Mouse (Mus musculus): Measurements from ENCODE around the gene Xylt1. TPM values are rescaled to one million over a fixed set of nuclear protein-coding genes. Genes with fewer than 3 reads are reported as not detected.

The Xylt1 gene
- total RNA-seq, 2 experiments from 2014 or later: 1.7 to 5.4 TPM

DNA sequence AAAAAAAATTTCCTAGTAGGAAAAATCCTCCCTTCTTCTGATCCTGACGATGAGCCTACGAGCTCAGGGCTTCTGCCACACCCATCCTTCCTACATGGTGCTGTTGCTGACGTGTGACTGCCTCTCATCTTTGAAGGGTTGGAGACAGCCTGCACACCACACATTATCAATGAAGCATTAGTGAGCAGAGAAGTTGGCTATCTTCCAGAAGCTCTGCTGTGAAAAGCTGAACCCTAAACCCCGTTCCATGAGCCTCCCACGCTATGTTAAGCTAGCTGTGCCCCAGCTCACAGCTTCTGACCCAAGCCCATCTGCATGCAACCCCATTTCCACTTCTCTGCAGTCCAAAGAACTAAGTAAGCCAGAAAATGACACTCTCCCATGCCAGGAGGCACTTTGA lies 204.4 kb downstream of the Xylt1 start:
- ATAC-seq (replicated peaks; ENCODE audit: low FRiP score, poor library complexity, severe bottlenecking): no peak

DNA sequence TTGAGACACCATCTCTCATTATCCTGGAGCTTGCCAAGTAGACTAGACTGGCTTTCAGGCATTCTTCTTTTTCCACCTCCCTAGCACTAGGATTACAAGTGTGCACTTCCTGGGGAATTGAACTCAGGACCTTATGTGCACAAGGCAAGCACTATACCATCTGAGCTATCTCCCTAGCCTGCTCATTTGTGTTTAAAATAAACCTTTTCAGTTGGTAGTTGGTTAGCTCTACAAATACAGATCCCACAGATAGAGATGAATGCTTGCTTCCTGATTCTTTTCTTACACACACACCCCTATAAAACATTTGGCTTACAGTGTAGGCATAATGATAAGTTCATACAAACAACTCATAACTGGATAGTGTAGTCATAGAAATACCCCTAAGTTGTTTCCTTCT lies 206.0 kb downstream of the Xylt1 start:
- ATAC-seq (replicated peaks; ENCODE audit: low FRiP score, poor library complexity, severe bottlenecking): no peak

DNA sequence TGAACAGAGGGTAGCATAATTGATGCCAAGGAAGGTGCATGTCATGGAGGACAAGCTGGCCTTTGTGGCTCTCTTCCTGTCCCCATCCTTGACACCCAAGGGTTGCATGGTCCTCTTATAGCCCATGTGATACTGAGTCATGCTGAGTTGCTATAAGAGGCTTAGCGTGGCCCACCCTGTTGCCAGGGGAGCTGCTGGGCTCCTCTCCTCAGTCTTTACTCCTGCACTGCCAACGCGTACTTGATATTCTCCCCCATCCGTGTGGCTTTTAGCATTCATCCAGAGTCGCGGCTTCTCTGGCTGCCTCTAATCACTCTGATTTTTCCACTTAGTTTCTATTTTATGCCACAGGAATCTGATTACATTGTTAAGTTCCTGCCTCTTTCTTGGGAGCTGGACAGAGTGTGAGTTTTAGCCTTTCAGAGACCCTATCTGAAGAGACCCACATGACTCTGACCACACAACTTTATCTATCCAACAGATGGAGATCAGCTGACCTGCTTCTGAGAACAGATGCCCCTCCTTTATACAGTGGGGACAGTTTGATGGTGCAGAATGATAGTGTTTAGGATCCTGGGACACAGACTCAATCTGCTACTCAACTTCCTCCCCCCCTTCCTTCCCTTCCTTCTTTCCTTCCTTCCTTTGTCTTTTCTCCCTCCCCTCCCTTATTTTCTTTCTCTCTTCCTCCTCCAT lies 206.6 kb downstream of the Xylt1 start:
- ATAC-seq (replicated peaks; ENCODE audit: low FRiP score, poor library complexity, severe bottlenecking): no peak

DNA sequence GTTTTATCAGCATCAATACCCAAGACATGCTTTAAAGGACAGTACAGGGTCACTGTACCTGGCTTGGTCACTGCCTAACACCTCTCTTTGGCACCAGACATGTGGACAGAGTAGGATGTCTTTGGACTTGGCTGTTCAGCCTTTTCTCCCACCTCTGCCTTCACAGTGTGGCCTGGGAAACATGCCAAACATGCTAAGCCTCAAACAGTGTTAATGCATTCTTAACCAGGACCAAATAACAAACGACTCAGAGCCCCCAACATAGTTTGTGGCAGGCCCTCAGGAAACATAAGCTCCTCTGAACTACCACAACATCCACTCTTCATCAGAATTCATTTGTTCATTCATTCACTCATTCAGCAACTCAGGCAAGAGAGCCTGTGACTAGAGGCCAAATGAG lies 207.6 kb downstream of the Xylt1 start:
- ATAC-seq (replicated peaks; ENCODE audit: low FRiP score, poor library complexity, severe bottlenecking): no peak

DNA sequence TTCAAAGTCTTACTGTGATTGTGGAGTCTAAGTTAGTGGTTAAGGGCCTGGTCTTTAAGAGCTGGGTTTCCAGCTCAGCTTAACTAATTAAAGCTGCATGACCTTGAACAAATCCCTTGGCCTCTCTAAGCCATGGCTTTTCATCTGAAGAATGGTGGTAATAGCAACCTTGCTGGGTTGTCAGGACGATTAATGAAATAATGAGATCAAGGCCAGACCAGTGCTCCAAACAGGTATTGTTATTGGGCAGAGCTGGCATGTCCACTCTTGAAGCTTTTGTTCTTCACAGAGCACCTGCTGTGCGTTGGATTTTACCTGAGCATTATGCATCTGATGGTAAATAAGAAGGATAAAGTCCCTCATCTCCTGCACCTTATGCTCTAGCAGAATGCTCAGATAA lies 208.6 kb downstream of the Xylt1 start:
- ATAC-seq (replicated peaks; ENCODE audit: low FRiP score, poor library complexity, severe bottlenecking): no peak

DNA sequence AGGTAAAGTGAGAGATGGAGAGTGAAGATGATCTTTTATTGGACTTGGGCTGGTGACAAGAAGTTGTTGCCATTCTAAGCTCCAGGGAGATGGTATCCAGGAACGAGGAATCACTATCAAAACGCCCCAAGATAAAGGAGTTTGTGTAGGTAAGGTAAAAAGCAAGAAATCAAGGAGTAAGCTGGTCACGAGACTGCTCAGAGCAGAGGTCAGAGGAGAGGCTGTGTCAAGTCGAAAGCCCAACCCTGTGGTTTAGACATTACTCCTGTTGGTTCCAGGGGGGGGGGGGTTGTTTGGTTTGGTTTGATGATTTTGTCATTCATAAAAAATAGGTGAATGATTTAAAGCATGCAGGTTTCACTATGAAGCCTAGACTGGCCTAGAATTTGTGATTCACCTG lies 209.0 kb downstream of the Xylt1 start:
- ATAC-seq (replicated peaks; ENCODE audit: low FRiP score, poor library complexity, severe bottlenecking): no peak

DNA sequence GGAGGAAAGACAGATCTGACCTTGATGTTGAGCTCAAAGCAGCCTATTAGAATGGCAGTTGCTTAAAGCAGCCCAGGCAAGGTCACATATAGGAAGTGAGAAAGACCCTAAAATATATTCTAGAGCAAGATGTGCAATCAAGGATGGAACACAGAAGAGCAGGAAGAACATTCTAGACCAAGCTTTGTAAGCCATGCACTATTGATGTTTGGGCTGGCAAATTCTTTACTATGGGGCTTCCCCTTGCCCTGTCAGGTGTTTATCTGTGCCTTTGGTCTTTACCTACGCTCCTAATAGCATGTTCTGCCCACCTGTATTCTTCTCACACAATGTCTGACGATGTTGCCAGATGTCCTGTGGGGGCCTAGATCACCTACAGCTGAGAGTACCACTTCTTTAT lies 213.4 kb downstream of the Xylt1 start:
- ATAC-seq (replicated peaks; ENCODE audit: low FRiP score, poor library complexity, severe bottlenecking): no peak

DNA sequence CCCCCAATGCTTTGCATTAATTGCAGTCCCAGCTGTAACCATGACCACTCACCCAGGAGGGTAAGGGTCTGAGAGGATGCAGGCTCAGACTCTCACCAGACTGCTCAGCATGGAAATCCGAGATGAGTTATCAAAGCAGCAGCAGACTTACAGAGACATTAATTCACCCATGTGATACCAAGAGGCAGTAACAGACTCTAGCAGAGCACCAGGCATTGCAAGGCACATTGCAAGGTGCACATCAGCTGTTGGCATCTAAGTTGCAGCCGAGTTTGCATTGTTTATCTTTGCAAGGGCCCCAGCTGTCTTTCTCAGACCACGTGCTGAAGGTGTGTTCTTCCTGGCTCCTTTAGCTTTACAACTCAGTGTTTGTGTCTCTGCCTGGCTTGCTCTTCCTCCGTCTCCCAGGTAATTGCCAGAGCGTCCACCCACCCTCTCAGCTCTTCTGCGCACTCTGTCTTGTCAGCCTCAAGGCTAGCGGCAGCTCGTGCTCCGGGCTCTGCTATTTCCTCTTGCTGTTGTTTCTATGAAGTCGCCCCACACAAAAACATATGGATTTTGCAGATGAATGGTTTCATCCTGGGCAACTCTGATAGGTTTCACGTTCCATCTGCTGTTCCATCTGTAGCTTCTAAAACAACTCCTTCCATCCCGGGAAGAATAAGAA lies 214.4 kb downstream of the Xylt1 start:
- no peak for ATAC-seq (replicated peaks; ENCODE audit: low FRiP score, poor library complexity, severe bottlenecking)

DNA sequence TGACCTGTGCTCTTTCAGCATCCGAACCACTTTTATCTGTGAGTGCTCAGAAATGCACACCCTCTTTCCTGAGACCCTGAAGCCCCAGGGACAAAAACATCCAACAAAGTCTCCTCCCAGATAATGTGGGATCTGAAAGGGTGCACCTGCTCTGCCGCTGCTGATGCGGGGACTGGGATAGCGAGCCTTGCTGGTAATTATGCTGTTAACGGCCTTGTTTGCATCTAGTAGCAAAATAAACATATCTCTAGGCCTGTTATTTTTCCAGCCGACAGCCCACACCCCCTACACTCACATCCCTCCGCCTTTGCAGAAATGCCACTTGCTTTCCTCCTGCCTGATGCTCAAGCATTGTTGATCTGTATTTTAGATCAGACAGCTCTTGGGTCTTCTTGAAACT lies 219.7 kb downstream of the Xylt1 start:
- no peak for ATAC-seq (replicated peaks; ENCODE audit: low FRiP score, poor library complexity, severe bottlenecking)

DNA sequence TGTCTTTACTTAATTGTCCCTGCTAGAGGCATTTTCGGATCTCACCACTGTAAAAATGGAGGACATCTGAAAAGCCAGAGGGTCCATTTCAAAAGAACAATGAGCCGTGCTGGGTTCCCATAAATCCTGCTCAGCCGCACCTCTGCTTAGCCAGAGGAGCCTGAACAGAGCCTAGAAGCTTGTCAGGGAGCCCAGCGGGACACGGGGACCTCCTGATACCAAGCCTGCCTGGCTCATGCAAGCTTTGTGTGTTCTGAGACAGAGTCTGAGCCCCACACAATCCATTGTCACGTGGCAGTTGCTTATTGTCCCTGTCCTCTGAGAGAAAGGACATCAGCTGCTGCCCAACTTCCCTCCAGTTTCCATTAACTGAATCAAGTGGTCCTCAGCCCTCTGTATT lies 229.7 kb downstream of the Xylt1 start:
- ATAC-seq (replicated peaks; ENCODE audit: low FRiP score, poor library complexity, severe bottlenecking): no peak

DNA sequence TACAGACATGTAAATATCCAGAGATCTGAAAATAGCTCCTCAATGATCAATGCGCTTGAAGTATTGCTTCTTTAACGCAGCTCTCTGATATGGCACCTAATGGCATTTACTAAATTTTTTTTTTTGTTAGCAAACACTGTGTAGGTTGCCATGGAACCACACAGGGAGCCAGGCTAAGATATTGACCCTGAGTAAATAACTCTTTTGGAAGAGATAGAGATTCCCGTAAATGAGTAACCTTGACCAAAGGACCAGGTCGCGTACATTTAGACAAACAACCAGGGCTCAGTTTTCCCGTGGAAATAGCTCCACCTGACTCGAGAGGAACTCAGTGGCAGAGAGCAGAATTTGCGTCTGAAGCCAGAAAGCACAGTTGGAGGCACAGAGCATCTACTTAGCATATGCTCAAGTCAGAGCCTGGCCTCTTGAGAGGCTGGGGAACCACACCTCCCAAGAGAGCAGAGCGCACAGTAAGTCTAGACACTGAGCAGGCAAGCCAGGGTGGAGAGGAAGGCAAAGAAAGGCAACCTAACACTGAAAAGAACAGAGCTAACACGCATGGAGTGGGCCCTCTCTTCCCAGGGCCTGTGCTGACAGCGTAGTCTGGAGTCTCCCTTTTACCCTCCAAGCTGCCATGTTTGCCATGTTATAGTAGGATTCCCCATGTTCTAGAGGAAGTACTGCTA lies 232.2 kb downstream of the Xylt1 start:
- ATAC-seq (replicated peaks; ENCODE audit: low FRiP score, poor library complexity, severe bottlenecking): no peak

DNA sequence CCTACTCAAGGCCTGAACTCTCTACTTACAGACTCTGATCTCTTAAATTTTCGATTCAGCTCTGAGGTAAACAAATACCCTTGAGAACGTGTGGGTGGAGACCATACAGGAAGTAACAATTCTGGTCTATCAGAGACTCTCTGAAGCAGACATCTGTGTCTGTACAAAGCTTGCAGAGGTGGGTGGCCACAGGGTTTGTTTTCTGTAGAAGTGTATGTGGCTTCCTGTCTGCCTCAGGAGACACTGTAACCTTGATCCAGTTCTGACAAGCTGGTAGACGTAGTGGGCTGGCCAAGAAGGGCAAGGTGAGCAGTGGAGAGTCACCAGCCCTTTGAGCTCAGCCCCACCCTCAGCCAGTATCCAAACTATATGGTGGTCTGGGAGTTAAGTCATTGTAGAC lies 233.0 kb downstream of the Xylt1 start:
- no peak for ATAC-seq (replicated peaks; ENCODE audit: low FRiP score, poor library complexity, severe bottlenecking)

DNA sequence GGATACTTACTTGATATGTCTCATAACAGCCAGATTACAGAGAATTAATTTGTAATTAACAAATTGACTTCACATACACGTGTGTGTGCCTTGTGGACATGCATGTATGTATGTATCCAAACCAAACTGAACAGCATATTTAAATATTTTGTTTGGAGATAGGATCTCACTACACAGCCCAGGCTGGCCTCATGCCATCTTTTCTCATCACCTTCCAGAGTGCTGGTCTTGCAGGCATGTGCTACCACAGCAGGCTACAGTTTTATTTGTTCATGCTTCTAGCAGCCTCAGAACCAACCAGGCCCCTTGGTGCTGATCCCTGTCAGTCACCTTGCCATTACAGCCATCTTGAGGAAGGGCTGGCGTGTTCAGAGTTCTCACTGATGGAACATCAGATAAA lies 233.6 kb downstream of the Xylt1 start:
- no peak for ATAC-seq (replicated peaks; ENCODE audit: low FRiP score, poor library complexity, severe bottlenecking)

DNA sequence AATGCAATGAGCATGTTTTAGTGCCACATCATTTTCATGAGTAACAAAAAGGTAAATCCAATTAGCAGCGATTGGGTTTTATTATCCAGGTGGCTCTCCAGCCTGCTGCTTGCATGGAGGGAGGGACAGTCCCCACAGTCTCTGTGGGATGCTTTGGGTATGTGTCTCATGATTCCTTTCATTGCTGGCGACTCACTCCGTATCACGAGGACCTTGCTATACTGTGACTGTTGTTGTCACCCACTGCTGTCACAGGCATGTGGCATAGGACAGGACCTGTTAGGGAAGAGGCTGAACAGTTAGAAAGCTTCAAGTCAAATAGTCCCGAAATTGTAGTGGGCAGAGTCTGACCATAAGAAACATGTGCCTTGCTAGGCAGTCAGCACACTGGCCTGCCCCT lies 234.1 kb downstream of the Xylt1 start:
- ATAC-seq (replicated peaks; ENCODE audit: low FRiP score, poor library complexity, severe bottlenecking): no peak

DNA sequence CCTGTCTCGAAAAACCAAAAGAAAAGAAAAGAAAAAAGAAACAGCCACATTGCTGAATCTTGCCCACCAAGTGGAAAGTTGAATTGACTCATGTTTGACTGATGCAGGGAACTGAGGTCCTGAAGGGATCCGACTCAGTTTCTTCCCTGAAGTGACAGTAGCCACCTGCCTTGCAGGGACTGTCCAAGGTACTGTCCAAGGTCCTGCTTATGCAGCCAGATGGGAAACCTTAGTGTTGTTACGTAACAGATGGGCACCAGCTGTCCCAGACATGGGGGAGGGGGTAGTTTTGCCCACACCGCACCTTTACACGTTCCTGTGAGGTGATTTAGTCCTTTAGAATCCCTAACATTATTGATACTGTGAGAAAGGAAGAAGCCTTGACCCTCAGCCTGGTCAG lies 235.5 kb downstream of the Xylt1 start:
- ATAC-seq (replicated peaks; ENCODE audit: low FRiP score, poor library complexity, severe bottlenecking): no peak

DNA sequence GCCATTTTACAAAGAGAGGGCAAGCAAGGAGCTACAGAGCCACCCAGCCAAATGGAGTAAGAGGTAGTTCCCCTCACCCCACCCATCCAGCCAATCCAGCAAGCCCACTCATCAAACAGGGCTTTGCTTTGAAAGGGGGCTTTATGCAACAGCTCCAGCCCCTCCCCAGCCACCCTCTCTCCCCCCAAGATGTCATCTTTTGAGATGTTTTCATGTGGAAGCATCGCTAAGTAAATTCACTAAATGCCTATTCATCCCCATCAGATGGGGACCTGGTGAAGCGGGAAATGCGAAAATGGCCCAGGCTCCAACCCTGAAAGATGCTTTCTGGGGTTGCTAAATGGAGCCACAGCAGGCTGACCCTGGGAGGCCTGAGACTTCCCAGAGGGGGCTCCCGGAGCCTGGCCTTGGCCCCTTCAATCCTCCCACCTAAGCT lies 238.0 kb downstream of the Xylt1 start:
- ATAC-seq (replicated peaks; ENCODE audit: low FRiP score, poor library complexity, severe bottlenecking): no peak

DNA sequence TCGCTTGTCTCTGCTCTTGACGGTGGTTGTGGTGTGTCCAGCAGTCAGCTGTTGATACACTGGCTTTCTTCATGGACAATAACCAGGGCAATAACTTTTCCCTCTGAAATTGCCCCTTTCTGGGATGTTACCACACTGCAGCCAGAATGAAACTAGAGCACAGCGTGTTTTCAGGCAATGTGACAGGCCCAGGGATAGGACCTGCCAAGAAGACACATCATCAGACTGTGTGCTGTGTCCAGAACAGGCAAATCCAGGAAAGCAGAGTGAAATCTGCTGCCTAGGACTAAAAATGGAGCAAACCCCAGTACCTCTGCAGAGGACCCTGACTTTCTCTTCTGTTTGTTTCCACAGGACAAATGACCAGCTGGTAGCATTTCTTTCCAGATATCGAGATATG lies 240.8 kb downstream of the Xylt1 start:
- no peak for ATAC-seq (replicated peaks; ENCODE audit: low FRiP score, poor library complexity, severe bottlenecking)

DNA sequence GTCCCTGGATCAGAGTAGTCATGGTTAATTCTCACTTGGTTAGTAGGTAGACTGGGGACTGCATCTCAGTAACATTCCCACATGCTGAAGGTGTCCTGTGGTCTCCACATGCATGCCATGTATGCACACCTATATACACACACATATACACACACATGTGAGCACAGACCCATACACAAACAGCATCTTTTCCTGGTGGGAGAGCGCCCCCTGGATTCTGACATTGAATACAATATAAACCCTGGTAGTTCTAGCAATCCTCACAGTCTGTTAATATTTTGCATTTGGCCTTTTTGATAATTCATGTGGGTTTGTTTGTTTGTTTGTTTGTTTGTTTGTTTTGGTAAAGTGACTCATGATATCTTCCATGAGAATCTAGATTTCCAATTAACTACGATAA lies 242.0 kb downstream of the Xylt1 start:
- no peak for ATAC-seq (replicated peaks; ENCODE audit: low FRiP score, poor library complexity, severe bottlenecking)

DNA sequence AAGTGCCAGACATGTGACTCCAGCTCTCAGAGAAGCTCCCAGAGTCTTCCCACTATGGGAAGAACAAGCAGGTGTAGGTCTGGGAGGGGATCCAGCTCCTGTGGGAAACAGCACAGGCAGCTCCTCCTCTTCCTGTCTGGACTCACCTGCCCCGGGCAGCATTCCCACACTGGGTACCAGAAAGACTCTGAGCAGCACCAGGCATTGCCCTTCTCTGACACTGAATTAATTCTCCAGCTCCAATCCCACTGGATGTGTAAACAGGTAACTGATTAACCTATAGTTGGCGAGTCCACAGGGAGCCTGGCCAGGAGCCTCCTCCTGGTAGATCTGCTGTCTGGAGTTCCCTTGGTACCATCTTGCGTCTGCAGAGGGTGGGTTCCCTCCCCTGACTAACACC lies 248.0 kb downstream of the Xylt1 start:
- ATAC-seq (replicated peaks; ENCODE audit: low FRiP score, poor library complexity, severe bottlenecking): no peak

DNA sequence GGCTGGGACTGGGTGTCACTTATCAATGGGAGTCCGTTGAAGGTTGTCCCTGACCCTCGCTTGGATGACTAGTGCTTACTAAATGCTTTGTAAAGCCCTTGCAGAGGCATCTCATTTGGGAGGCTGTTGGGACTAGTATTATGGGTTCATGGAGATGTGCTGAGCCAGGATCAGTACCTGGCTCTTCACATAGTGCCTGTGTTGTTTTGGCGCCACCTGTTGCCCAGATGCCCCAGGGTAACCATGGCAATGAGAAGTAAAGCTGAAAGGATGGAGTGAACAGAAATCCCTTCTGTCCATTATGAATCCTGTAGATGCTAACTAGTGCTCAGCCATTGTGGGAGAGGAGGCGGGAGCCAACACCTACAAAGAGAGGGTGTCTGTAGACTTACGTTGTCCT lies 249.9 kb downstream of the Xylt1 start:
- no peak for ATAC-seq (replicated peaks; ENCODE audit: low FRiP score, poor library complexity, severe bottlenecking)

DNA sequence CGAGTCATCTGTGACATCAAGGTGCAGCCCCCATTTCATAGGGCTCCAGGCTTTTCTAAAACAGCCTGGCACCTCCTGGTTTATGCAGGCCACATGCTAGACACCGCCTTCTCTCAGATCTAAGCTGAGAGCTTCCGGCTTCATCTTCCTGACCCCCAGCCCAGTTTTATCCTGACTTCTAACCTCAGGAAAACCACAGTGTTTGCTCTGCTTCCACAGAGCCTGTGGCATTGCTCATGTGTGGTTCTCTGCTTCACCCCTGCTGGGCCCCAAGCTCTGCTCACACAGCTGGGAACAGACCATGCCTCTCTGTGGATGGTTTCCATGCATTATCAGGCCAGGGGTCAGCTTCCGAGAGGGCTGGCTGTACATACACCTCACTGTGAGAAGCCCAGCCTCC lies 254.8 kb downstream of the Xylt1 start:
- ATAC-seq (replicated peaks; ENCODE audit: low FRiP score, poor library complexity, severe bottlenecking): no peak

Measured in erythroid progenitor cell, adult 5-6 weeks (primary cell).